Mouse (Mus musculus): ENCODE data around the gene Ccdc152. TPM values are rescaled to one million over a fixed set of nuclear protein-coding genes. Genes with fewer than 3 reads are reported as not detected.

Gene Ccdc152
- polyA plus RNA-seq (2012; ENCODE audit: insufficient read depth, low replicate concordance) = not detected in 2 replicates

DNA sequence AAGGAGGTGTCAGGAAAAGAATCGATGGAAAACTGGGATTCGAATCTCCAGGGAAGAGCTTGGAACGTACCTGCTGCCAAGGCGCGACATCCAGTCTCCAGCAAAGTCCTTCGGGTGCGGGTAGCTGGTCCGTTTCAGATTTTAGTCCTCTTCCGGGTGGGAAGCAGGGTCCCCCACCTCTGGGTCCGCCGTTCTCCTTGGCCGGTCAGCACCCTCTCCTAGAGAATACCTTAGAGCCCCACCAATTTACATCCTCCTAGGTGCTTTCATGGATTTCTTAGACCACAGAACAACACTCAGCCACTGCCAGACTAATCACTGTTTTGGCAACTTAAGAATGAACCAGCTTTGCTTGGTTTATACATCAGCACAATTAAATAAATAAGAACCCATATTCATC lies at the start of gene Ccdc152:
Gene Ccdc152, minus strand, starts transcription at position 101 of the 400 bp plus-strand sequence.
- H3K9me3 ChIP-seq = peaks cover 7% of the 10 kb centered on the region; the same call in 1 of the 2 replicates
- no peaks in the 10 kb centered on the region for H3K36me3 ChIP-seq (replicated peaks; ENCODE audit: low read length)
- H3K4me1 ChIP-seq = no peaks in the 10 kb centered on the region
- H3K27me3 ChIP-seq (replicated peaks) = no peaks in the 10 kb centered on the region
- TF ChIP-seq GATA1 (IDR thresholded peaks at IDR 0.05; ENCODE audit: borderline replicate concordance, low read length) = no peak
- no peak within 1 kb of the TSS for H3K4me3 ChIP-seq (replicated peaks)

- no peaks in the 10 kb centered on the region for H3K9me3 ChIP-seq
- no peaks in the 10 kb centered on the region for H3K36me3 ChIP-seq (replicated peaks; ENCODE audit: low read length)
- TF ChIP-seq GATA1 (IDR thresholded peaks at IDR 0.05; ENCODE audit: borderline replicate concordance, low read length) = no peak
- no peak for TF ChIP-seq FLI1 (IDR thresholded peaks at IDR 0.05; ENCODE audit: low read length)
- no peaks in the 10 kb centered on the region; the same call in 1 of the 2 replicates for H3K4me1 ChIP-seq
- no peaks in the 10 kb centered on the region for H3K27me3 ChIP-seq (replicated peaks)
- H3K4me3 ChIP-seq (replicated peaks) = no peak overlapping the region
Observed at GRCm38 (mm10) chr15:3349306-3350064, 46.2 kb upstream of the Ccdc152 start.

DNA sequence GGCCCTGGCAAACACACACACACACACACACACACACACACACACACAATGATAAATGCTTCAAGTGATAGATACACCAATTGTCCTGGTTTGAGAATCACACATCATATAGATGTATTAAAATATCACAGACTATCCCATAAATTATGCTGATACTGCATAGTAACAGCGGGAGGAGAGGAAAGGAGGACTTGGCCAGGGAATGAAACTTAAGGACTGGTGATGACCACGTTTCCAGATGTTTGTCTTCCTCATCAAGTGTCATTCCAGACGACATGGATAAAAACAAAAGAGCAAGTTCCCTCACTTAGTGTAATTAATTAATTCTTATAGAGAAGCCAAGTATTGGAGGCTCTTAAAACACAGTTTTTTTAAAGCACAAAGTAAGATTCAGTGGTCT lies 43.4 kb upstream of the Ccdc152 start:
- H3K36me3 ChIP-seq (replicated peaks; ENCODE audit: low read length) = no peaks in the 10 kb centered on the region
- no peaks in the 10 kb centered on the region for H3K27me3 ChIP-seq (replicated peaks)
- no peaks in the 10 kb centered on the region; the same call in 1 of the 2 replicates for H3K4me1 ChIP-seq
- H3K9me3 ChIP-seq = no peaks in the 10 kb centered on the region
- TF ChIP-seq FLI1 (IDR thresholded peaks at IDR 0.05; ENCODE audit: low read length) = no peak
- no peak for TF ChIP-seq GATA1 (IDR thresholded peaks at IDR 0.05; ENCODE audit: borderline replicate concordance, low read length)
- H3K4me3 ChIP-seq (replicated peaks) = no peak overlapping the region

DNA sequence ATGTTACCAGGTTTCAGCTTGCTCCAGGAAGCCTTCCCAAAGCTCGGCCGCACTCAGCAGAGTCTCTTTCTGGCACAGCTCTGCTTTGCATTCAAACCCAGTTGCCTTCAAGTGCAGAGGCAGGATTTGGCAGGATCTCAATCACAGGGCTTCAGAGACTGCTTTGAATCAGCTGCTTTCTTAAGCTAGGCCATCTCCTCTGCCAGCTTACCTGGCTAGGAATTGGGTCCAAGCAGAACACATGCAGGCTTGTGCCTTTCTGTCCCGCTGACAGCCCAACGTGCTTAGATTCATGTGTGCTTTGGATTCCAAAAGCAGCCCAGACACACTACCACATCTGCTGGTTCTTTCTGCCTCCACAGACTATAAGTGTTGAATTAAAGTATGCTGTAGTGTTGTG lies 41.2 kb upstream of the Ccdc152 start:
- Histone ChIP-seq H3K4me3 (replicated peaks) (no peak overlapping the region), H3K36me3 (replicated peaks; ENCODE audit: low read length) (no peaks in the 10 kb centered on the region), H3K4me1 (no peaks in the 10 kb centered on the region; the same call in 1 of the 2 replicates), H3K9me3 (no peaks in the 10 kb centered on the region), H3K27me3 (replicated peaks) (no peaks in the 10 kb centered on the region)
- TF ChIP-seq GATA1 (IDR thresholded peaks at IDR 0.05; ENCODE audit: borderline replicate concordance, low read length) (no peak), FLI1 (IDR thresholded peaks at IDR 0.05; ENCODE audit: low read length) (no peak)

DNA sequence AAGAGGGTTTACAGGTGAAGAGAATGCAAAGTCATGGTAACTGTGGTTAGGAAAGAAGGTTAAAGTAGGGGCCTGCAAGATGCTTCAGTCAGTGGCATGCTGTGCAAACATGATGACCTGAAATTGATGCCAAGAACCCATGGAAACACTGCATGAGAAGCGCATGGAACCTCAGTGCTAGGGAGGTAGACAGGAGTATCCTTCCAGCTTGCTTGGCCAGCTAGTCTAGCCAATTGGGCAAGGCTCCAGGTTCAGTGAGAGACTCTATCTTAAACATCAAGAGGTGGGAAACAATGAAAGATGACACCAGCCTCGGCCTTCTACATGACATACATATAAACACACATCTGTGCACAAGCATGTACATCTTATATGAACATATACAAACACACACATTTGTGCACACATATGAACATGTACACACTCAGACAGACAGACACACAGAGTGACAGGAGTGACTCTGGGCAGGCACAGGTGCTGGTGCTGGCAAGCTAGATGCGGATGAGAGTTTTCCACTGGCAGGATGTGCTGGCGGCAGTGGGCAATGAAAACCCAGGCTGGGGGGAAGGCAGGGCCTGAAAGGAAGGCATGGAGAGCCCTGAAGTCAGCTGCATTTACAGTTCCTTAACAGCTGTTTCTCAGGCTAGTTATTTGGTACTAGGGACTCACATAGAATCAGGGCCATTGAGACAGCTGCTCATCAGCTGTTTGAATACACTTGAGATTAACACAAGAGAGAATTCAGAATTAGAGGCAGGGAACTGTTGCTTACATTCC lies 38.7 kb upstream of the Ccdc152 start:
- no peak for TF ChIP-seq GATA1 (IDR thresholded peaks at IDR 0.05; ENCODE audit: borderline replicate concordance, low read length)
- Histone ChIP-seq H3K36me3 (replicated peaks; ENCODE audit: low read length) (no peaks in the 10 kb centered on the region), H3K4me1 (no peaks in the 10 kb centered on the region), H3K27me3 (replicated peaks) (no peaks in the 10 kb centered on the region), H3K9me3 (no peaks in the 10 kb centered on the region), H3K4me3 (replicated peaks) (no peak overlapping the region)

DNA sequence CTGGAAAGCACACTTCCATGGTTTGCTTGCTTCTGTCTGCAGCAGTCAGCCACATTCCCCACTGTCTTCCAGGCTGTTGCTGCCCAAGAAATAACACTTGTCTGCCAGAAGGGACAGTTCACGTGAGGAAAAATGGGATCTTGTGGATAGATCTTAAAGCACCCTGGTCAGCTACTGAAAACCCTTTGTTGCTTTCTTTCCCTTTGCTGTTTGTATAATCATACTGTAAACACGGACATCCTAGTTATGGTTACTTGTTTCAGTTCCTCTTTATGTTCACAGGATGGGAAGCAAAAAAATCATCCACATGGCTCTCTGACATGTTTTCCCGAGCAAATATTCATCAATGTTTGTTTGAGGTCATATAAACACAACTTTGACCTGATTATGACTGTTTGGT lies 36.5 kb upstream of the Ccdc152 start:
- Histone ChIP-seq H3K36me3 (replicated peaks; ENCODE audit: low read length) (no peaks in the 10 kb centered on the region), H3K9me3 (no peaks in the 10 kb centered on the region), H3K4me1 (no peaks in the 10 kb centered on the region), H3K27me3 (replicated peaks) (no peaks in the 10 kb centered on the region), H3K4me3 (replicated peaks) (no peak overlapping the region)
- TF ChIP-seq GATA1 (IDR thresholded peaks at IDR 0.05; ENCODE audit: borderline replicate concordance, low read length) = no peak

DNA sequence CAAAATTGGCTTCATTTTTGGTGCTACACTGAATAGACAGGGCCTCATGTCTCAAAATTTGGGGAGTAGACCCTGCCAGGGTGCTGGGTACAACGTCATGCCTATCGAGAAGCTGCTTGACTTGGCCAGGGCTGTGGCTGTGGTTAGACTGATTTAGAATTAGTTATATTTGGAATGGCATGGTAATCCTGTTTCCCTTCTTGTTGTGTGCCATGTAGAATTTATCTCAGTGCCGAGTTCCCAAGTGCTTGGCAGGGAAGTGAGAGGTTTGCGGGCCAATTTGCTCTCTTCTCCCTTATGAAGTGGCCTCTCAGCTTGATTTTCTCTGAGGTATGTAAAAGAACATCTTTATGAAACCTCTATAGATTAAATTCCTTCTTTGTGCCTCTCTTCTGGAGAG lies 29.2 kb upstream of the Ccdc152 start:
- H3K27me3 ChIP-seq (replicated peaks) = no peaks in the 10 kb centered on the region
- no peak overlapping the region for H3K4me3 ChIP-seq (replicated peaks)
- TF ChIP-seq GATA1 (IDR thresholded peaks at IDR 0.05; ENCODE audit: borderline replicate concordance, low read length) (no peak), FLI1 (IDR thresholded peaks at IDR 0.05; ENCODE audit: low read length) (no peak)
- no peaks in the 10 kb centered on the region for H3K4me1 ChIP-seq
- H3K36me3 ChIP-seq (replicated peaks; ENCODE audit: low read length) = no peaks in the 10 kb centered on the region
- H3K9me3 ChIP-seq = no peaks in the 10 kb centered on the region

DNA sequence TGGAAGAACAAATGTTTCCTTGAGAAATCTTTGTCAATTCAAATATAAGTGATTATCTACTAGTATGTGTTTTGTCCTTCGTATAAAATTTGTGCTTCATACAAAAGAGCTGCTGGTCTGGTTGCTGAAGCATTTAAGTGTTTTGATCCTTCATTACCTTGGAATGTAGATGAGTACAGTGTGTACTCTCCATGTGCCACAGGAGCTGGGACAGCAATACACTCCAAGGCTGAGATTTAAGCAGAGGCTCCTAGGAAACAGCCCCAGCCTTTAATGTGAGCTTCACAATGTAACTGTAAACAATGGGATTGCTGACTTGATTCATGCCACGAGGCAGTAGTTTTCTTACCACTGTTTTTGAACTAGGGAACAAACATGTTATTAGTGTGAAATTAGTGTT lies 28.5 kb upstream of the Ccdc152 start:
- Histone ChIP-seq H3K36me3 (replicated peaks; ENCODE audit: low read length) (no peaks in the 10 kb centered on the region), H3K4me1 (no peaks in the 10 kb centered on the region), H3K27me3 (replicated peaks) (no peaks in the 10 kb centered on the region), H3K4me3 (replicated peaks) (no peak overlapping the region), H3K9me3 (no peaks in the 10 kb centered on the region)
- TF ChIP-seq GATA1 (IDR thresholded peaks at IDR 0.05; ENCODE audit: borderline replicate concordance, low read length) (no peak), FLI1 (IDR thresholded peaks at IDR 0.05; ENCODE audit: low read length) (no peak)

GRCm38 (mm10) chr15:3330291-3330690 lies 27.0 kb upstream of the Ccdc152 start:
- no peak for TF ChIP-seq FLI1 (IDR thresholded peaks at IDR 0.05; ENCODE audit: low read length)
- Histone ChIP-seq H3K27me3 (replicated peaks) (no peaks in the 10 kb centered on the region), H3K9me3 (no peaks in the 10 kb centered on the region), H3K4me1 (no peaks in the 10 kb centered on the region), H3K4me3 (replicated peaks) (no peak overlapping the region), H3K36me3 (replicated peaks; ENCODE audit: low read length) (no peaks in the 10 kb centered on the region)

DNA sequence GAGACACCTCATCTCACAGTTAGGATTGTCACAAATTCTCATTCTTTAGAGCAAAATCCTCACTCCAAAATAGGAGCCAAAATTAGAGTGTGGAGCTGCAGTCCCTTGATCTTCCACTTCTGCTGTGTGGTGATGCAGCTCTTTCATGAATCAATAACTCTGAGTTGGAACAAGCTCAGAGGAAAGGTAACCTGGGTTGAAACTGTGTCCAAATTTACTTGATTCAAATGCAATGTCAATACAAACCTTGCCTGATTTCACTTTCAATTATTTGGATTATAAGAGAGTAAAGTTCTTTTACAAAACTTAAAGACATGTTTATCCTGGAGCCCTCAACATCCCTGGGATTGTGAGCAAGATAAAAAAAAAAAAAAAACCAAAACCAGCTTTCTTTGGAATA lies 19.7 kb upstream of the Ccdc152 start:
- no peaks in the 10 kb centered on the region for H3K36me3 ChIP-seq (replicated peaks; ENCODE audit: low read length)
- H3K9me3 ChIP-seq = peaks cover 6% of the 10 kb centered on the region; the same call in 1 of the 2 replicates
- no peaks in the 10 kb centered on the region for H3K27me3 ChIP-seq (replicated peaks)
- H3K4me3 ChIP-seq (replicated peaks) = no peak overlapping the region
- no peak for TF ChIP-seq GATA1 (IDR thresholded peaks at IDR 0.05; ENCODE audit: borderline replicate concordance, low read length)
- no peak for TF ChIP-seq FLI1 (IDR thresholded peaks at IDR 0.05; ENCODE audit: low read length)
- H3K4me1 ChIP-seq = no peaks in the 10 kb centered on the region
